Mouse (Mus musculus): ENCODE data around the gene Sorcs1.

- TF ChIP-seq CTCF (IDR thresholded peaks at IDR 0.05; ENCODE audit: low read depth) (no peak), EP300 (IDR thresholded peaks at IDR 0.05; ENCODE audit: low read depth) (no peak)
Observed at GRCm38 (mm10) chr19:50358561-50358960, 319.9 kb downstream of the Sorcs1 start.

All from liver, postnatal 0 days (tissue).